Mouse (Mus musculus): Measurements from ENCODE around the gene Rfx7.
A peak's percentile ranks its signal among the peaks of the same experiment; 100 is the strongest.
"Not testable (repeated sequence)": the region's sequence is repeated elsewhere in the genome, so short reads cannot be mapped to it uniquely, and the experiment has no call there.

Rfx7 gene

DNA sequence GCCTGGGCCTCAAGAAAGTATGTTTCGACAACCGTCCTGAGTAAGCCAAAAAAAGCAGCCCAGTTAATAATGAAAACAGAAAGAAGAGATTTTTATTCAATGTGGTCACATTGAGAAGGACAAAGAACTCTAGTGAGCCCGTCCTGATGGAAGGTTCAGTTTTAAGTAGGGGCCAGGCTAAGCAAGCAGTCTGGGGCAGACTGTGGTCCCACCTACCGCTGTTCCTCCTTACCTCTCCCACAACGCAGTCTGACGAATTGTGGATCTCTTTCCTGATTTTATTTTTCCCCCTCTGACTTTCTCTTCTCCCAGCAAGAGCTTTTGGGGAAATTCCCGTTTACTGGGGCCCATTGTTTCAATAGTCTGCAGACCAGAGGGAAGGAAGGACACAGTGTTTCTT, 108.6 kb downstream of the Rfx7 start:
- DNase-seq (ENCODE audit: low spot score), result no peak

DNA sequence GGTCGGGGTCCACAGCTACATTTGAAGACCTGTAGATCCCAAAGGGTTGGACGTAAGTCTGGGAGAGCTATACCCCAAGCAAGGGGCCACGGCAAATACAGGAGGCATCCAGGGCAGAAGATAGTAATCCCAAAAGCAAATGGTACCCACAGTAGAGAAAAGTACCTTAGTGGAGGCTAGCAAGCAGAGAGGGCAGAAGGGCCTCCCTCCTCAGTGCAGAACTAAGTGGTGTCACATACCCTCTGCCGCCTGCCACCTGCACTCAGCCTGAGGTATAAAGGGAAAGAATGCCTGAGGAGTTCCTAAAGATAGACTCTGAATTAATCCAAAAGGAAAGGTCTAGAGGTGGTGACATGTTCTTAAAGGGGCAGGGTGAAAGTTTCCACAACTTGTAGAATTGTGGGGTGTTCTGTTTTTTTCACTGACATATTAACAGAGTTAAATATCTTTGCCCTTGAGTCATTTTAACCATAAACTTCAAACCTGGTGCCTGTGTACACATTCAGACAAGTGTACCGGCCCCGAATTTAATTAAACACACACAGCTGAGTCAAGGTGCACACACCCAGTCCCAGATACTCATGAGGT, 109.1 kb downstream of the Rfx7 start:
- DNase-seq (ENCODE audit: low spot score), result no peak

DNA sequence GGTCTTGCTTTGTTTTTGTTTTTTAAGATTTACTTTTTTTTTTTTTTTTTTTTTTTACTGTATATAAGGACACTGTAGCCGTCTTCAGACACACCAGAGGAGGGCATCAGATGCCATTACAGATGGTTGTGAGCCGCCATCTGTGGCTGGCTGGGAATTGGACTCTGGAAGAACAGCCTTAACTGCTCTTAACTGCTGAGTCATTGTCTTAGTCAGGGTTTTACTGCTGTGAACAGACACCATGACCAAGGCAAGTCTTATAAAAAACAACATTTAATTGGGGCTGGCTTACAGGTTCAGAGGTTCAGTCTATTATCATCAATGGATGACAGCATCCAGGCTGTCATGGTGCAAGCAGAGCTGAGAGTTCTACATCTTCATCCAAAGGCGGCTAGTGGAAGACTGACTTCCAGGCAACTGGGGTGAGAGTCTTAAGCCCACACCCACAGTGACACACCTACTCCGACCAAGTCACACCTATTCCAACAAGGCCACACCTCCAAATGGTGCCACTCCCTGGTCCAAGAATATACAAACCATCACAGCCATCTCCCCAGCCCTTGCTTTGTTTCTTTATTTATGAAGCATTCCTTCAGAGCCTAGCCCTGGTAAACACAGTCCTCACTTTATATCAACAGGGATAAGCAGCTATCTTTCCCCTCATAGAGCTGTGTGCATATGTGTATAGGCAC, 110.9 kb downstream of the Rfx7 start:
- DNase-seq (ENCODE audit: low spot score), result not testable (repeated sequence)

DNA sequence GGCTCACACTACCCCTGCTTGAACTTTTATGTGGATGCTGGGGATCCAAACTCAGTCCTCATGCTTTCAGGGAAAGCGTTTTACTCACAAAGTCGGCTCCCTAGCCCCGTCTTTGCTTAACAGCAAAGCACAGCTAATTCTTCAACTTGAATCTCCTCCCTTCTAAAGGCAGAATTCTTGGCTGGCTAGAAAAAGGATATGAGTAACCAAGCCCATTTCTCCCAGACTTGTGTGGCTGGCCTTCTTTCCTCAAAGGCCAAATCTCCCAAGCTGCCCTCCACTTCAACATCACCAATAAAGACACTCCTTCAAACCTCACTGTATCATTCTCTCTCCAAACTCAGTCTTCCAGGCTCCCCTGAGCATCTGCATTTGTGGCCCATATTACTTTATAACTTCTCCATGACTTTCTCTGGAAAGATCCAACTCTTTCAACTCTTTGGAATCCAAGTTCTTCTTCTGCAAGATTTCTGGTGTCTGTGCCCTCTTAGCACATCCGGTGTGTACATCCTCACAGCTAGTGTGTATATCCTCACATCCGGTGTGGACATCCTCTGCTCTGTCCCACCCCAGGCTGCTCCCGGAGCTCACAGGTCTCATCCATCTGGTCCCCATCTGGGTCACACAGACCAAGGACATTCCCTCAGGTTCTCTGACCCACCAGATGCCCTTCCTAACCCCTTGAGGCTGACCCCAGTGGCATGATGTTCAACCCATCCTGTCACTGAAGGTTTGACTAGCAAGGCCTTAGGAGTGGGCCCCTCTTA, 111.8 kb downstream of the Rfx7 start:
- no peak for DNase-seq (ENCODE audit: low spot score)

DNA sequence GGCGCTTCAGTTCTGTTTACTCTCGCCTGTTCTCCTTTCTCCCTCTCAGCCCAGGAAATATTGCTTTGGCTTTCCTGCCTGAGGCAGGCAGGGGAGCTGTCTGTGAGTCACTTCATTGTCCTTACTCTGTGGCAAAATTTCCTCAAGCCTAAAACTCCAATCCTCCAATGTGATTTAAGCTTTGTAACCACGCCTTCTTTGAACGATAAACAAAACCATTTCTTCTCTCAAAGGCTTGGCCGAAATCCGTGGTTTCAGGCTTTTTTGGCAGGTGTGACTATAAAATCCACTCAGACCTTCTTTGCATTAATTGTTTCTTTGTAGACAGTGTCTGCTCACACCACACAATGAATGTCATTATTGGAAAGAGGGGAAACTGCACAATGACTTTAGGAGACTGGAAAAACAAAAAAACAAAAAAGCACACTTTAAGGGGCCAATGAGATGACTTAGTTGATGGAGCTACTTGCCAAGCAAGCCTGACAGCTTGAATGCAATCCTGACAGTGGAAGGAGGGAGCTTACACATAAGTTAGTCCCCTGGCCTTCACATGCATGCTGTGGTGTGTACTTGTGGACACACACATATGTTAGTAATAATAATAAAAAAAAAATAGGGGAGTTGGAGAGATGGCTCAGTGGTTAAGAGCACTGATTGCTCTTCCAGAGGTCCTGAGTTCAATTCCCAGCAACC, 112.5 kb downstream of the Rfx7 start:
- DNase-seq (ENCODE audit: low spot score), result no peak

DNA sequence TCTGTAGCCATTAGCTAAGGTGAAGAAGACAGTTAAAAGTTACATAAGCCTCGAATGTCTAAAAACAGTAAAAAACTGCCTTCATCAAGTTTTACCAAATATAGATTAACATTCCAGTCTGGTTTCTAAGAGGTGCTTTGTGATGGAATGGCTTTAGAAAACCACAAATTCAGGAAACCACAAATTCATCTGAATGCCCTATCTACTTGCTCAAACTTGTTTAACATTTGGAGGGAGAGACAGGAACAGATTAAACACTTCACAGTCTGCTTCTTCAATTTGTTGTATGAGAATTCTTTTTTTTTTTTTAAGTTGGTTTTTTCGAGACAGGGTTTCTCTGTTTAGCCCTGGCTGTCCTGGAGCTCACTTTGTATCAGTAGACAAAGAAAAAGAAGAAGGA, 117.7 kb downstream of the Rfx7 start:
- DNase-seq (ENCODE audit: low spot score), result no peak

DNA sequence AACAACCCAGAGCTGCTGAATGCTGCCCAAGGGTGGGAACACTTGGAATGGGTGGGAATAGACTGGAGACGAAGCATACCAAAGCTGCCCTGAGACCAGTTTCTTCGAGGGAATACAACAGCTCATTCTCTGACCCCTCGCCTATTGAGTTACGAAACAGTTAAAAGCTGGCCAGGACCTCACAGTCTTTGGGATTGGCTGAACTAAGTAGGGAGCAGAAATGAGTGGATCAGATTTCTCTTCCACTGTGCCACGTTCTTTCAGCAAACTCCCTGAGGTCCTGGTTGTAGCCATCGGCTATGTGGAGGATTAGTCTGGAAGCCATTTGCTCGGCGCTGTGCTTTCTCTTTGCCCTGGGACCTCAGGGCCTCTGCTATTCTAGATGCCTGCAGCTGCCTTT, 120.9 kb downstream of the Rfx7 start:
- DNase-seq (ENCODE audit: low spot score), result no peak

DNA sequence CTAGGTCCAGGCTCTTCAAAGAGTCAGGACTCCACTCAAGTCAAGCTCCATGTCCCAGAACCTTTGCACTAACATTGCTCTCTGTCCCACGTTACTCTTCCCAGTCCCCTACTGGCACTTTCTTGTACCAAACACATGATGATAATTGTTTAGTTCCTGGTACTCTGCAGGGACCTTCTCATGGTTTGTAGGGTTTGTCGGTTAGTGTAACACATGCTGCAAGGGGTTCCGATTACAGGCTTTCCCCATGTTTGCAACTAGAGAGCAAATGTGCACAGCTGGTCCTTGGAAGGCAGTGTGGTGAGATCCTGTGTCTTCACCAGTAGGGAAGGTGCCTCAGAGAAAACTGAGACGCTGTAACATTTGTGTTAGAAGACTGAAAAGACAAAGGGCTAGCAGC, 121.5 kb downstream of the Rfx7 start:
- no peak for DNase-seq (ENCODE audit: low spot score)

DNA sequence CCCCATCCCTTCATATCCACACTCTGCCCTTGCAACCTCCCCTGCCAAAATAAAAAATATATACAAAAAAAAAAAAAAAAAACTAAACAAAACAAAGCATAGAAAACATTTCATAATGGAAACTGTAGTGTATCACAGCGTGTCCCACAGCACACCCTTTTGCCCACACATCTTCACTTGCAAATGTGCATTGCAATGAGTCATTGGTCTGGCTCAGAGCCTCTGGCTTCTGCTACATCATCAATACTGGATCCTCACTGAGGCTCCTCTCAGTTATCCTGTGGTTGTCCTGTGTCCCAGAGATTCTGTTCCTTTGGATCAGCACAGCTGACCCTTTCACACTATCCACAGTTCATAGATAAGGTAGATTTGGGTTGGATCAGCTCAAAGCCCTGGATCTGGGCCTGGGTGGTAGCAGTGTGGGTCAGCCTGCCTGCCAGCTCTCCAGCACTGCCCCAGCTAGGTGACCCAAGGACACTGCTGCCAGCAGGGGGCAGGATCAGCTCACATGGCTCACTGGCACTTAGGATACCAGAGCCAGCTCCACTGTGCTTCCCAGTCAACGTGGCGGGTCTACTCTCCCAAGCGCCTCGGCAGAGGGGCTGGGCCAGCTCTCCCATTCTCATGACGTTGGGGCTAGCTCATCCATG, 122.7 kb downstream of the Rfx7 start:
- DNase-seq (ENCODE audit: low spot score), result peak; percentile 52

DNA sequence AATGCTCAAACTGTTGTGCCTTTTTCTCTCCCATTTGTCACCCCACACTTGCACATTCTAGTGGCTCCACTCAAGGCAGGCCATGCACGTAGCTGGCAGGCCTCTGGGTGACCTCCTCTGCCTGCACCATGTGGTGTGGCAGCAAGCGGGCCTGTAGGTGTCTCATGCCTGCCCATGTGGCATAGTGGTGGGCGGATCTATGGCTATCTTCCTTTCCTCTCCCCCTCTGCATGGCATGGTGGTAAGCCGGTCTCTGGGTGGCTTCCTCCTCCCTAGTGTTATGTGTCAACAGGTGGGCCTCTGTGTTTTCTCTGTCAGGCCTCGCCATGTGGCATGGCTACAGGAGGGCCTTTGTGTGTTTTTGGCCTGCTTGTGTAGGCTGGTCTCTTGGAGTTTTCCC, 123.6 kb downstream of the Rfx7 start:
- DNase-seq (ENCODE audit: low spot score), result no peak

DNA sequence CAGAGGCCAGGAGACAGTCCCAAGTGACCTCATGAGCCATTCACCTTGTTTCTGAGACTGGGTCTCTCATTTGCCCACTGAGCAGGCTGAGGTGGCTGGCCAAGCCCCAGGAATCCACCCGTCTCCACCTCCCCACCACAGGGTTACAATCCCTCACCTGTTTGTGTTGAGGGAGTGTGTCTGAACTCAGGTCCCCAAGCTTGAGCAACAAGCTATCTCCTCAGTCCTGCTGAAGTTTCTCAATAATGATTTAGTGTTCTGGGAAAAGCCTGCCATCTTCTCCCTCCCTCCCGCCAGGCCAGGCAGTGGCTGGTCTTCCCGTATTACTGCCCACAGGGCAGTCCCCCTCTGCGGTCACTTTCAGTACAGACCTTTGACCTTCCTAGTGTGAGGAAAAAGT, 124.5 kb downstream of the Rfx7 start:
- no peak for DNase-seq (ENCODE audit: low spot score)

DNA sequence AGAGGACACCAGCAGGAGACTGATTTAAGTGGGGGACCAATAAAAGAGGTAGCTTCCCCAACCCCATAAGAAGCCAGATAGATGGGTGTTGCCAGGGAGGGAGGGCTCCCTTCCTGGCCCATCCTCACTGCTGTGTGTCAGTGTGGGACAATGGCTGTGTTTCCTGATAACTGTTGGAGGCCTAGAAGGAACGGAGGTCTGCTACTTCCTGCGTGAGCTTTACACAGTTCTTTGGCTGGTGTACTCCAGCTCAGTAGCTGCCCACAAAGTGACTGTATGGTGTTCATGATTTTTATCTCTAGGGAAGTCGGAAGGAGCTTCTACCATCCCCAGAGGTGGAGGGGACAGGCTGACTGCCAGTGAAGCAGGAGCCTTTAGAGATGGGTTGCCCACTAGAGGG, 124.9 kb downstream of the Rfx7 start:
- DNase-seq (ENCODE audit: low spot score), result no peak

DNA sequence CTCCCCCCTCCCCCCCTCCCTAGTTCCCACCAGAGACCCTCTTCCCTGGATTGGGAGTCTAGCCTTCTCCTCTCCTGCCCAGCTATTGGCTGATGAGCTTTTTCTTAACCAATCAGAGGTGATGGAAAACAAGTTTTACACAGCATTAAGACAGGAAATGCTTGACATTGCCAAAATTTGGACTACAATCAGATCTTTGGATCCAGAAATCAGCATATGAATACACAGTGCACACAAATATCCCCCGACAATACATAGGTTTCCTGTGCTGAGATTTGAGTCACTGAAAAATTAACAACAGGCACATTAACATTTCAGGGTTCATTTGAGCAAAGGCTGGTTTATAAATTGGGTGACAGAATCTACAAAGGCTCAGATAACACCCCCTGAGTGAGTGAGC, 125.7 kb downstream of the Rfx7 start:
- no peak for DNase-seq (ENCODE audit: low spot score)

DNA sequence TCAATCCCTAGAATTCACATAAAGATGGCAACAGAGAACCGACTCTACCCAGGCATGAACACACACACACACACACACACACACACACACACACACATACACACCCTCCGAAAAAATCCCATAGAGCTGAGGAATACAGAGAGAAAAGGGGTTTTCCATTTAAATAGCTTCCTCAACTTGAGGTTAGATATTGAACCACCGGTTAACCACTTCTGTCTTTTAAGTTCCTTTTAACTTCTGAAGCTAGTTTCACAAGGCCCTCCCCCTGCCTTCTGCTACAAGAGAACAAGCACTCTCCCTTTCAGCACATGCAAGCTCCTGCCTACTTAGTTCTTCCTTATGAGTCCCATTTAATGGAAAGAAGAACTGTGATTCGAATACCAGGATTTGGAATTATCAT, 128.1 kb downstream of the Rfx7 start:
- DNase-seq (ENCODE audit: low spot score), result no peak

DNA sequence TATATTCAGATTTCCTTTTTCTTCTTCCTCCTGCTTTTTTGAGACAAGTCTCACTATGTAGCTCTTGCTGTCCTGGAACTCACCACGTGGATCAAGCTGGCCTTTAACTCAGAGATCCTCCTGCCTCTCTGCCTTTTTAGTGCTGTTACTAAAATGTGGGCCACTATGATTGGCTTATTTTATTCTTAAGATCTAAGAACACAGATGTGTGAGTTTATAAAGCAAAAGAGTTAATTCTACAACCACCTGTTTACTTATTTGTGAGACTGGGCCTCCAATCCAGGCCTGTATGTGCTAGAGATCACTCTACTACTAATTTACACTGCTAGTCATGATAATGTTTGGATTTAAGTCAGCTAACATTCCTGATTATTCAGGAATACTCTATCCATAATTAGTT, 128.9 kb downstream of the Rfx7 start:
- DNase-seq (ENCODE audit: low spot score), result no peak

DNA sequence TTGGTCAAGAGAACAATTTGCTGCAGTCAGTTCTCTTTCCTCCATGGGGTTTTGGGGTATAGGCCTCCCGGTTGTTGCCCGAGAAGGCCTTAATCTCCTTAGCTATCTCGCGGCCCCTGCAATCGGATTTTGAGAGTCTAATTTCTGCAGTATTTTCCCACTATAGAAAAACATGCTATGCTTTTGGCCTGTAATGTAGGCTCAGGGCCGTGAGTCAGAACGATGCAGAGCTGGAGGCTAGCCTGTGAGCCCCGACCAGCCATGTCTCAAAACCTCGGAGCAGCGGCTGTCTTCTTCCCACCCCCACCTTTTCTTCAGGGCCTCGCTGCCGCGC, 129.5 kb downstream of the Rfx7 start:
- DNase-seq (ENCODE audit: low spot score), result no peak

DNA sequence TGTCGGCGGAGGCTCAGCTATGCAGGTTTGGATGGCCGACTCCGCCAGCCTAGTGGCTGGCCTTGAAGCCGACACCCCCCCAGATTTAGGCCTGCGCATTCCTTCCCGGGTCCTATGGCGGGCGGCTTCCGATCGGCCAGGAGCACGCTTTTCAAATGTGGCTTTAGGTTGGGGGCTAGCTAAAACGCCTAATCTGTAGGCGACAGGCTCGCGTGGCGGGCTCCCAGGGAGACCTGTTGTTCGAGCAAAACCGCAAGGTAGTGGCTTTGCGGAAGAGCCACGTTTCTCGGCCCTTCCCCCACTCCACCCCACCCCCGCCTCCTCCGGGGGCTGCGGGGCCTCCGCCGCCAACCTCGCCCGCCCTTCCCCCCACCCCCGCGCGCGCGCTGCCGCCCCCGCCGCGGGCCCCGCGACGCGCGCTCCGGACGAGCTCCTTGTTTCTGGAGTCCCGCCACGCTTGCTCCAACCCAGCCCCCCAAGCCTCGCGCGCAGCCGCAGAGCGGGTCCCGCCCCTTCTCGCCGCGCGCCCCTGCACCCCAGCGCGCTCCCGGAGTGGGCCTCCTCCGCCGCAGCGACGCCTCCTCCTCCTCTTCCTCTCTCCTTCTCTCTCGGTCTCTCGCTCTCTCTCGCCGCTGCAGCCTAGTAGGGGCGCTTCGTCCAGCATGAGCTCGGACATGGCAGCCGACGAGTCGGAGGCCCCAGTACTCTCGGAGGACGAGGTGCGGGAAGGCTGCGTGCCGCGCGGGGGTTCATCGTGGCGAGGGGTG, 130.0 kb downstream of the Rfx7 start, which contains the start of gene Nedd4:
Gene Nedd4 (plus strand): TSS at position 452 of the 767 bp plus-strand sequence.
- DNase-seq (ENCODE audit: low spot score), result peak; percentile 96

DNA sequence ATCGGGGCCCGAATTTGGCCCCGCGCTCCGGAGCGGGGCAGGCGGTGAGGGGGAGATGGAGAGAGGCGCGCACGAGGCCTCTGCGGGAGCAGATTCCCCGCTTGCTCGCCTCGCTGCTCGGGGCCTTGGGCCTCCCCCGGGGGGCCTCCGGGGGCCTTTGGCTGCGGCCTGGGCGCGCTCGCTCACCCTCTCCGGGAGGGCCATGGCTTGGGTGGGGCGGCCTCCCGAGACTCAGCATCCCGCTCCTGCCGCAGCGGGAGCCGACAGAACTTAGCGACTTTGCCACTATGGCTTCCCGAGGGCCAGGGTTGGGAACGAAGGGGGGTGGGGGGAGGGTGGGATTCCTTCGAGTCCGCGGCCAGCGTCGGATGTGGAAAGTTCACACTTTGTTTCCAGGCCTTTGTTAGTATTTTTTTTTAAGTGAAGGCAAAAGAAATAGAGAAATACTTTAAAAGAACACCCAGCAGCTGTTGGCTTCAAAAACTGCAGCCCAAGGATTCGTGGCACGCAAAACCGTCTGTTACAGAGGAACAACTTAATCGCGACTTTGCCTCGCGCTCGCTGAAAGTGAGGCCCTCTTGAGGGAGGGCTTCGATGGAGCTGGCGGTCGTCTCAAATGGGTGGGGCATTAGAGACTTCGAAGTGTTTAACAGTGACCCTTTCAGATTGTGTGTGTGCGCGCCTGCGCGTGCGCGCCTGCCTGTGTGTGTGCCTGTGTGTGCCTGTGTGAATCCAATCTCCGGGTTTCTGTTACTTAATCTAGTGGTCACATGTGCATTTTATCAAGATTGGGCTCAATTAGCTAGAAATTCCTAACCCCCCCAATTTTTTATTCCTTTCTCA, 130.9 kb downstream of the Rfx7 start:
- peak; percentile 67 for DNase-seq (ENCODE audit: low spot score)

DNA sequence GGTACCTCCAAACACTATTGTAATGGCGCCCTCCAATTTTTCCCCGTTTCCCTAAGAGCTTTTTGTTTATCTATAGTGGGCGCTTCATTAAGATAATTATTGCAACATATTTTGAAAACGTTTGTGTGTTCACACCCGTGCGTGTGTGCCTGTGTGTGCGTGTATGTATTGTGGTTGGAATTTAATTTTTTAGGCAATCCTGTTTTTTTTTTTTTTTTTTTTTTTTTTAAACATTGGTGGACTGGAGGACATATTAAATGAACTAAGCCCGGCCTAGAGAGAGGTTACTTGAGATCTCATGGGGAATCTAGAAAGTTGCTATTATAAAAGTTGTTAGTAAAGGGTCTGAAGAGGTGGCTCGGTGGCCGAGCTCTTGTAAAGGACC, 131.5 kb downstream of the Rfx7 start:
- DNase-seq (ENCODE audit: low spot score), result no peak
